12 mouse cellular contexts compared by ENCODE assay signal in genomic region chr2:128747433-128748028, GRCm38 (mm10). TPM values are rescaled to one million over a fixed set of nuclear protein-coding genes. Genes with fewer than 3 reads are reported as not detected.
DNase-seq lines count a peak whose midpoint lies in the region; ATAC-seq and TF ChIP-seq lines count a peak whose summit lies in the region.
"Had no signal": no experiment of that assay in that cellular context is flagged by ENCODE, and none has a peak within 500 bp of the region (broad histone marks: within the 10 kb centered on the region; RNA-seq: fewer than 3 reads in every experiment).

No protein-coding gene starts in this region.

- no peak overlapping the region for H3K4me2 ChIP-seq in limb, embryonic 13.5 days (replicated peaks)
- H3K4me2 ChIP-seq in stomach, postnatal 0 days (replicated peaks; ENCODE audit: low read depth): no peak overlapping the region; the same call in 1 of the 2 replicates
- H3K4me2 ChIP-seq in forebrain, postnatal 0 days (ENCODE audit: low read depth): no peak overlapping the region
- H3K4me2 ChIP-seq: forebrain, embryonic 15.5 days; neural tube, embryonic 13.5 days had no signal

- no peaks in the 10 kb centered on the region for H3K36me3 ChIP-seq in testis, adult 2 months (ENCODE audit: control insufficient read depth, insufficient read depth, low read length)
- H3K36me3 ChIP-seq in limb, embryonic 13.5 days: peaks cover 40% of the 10 kb centered on the region
- no peaks in the 10 kb centered on the region for H3K36me3 ChIP-seq in stomach, postnatal 0 days (ENCODE audit: control insufficient read depth, insufficient read depth, low read length)
- no peaks in the 10 kb centered on the region for H3K36me3 ChIP-seq in forebrain, postnatal 0 days (ENCODE audit: insufficient read depth)
- H3K36me3 ChIP-seq: forebrain, embryonic 15.5 days; neural tube, embryonic 13.5 days had no signal

- peaks cover 9% of the 10 kb centered on the region for H3K4me1 ChIP-seq in testis, adult 2 months (ENCODE audit: control insufficient read depth, insufficient read depth, low read length)
- peaks cover 45% of the 10 kb centered on the region for H3K4me1 ChIP-seq in limb, embryonic 13.5 days
- peaks cover 7% of the 10 kb centered on the region; the same call in 1 of the 2 replicates for H3K4me1 ChIP-seq in stomach, postnatal 0 days (replicated peaks; ENCODE audit: control insufficient read depth, insufficient read depth)
- no peaks in the 10 kb centered on the region for H3K4me1 ChIP-seq in forebrain, postnatal 0 days (ENCODE audit: insufficient read depth)
- H3K4me1 ChIP-seq: forebrain, embryonic 15.5 days; neural tube, embryonic 13.5 days had no signal

- TF ChIP-seq POLR2A in testis, adult 2 months (IDR thresholded peaks at IDR 0.05; ENCODE audit: control insufficient read depth, low read depth, low read length): no peak

- no peak overlapping the region for H3K9ac ChIP-seq in limb, embryonic 13.5 days
- H3K9ac ChIP-seq in stomach, postnatal 0 days (ENCODE audit: low read length): no peak overlapping the region
- no peak overlapping the region for H3K9ac ChIP-seq in forebrain, postnatal 0 days
- H3K9ac ChIP-seq: forebrain, embryonic 15.5 days; neural tube, embryonic 13.5 days had no signal

- TF ChIP-seq EP300 in stomach, postnatal 0 days (optimal IDR thresholded peaks at IDR 0.05): no peak

- peak overlapping the region; percentile 41; the same call in 1 of the 2 replicates for H3K27ac ChIP-seq in testis, adult 2 months (ENCODE audit: control insufficient read depth, insufficient read depth, low read depth, low read length)
- peak overlapping the region; percentile 70; the same call in 1 of the 2 replicates for H3K27ac ChIP-seq in limb, embryonic 13.5 days
- H3K27ac ChIP-seq in stomach, postnatal 0 days (replicated peaks): peak overlapping the region; percentile 80
- H3K27ac ChIP-seq in forebrain, postnatal 0 days (ENCODE audit: low read depth, low read length): no peak overlapping the region
- H3K27ac ChIP-seq: forebrain, embryonic 15.5 days; neural tube, embryonic 13.5 days had no signal

- H3K27me3 ChIP-seq in testis, adult 2 months (ENCODE audit: control insufficient read depth, insufficient read depth, low read length): no peaks in the 10 kb centered on the region
- H3K27me3 ChIP-seq in limb, embryonic 13.5 days: no peaks in the 10 kb centered on the region
- no peaks in the 10 kb centered on the region for H3K27me3 ChIP-seq in stomach, postnatal 0 days (ENCODE audit: control insufficient read depth, insufficient read depth, low read length)
- no peaks in the 10 kb centered on the region for H3K27me3 ChIP-seq in forebrain, postnatal 0 days (ENCODE audit: insufficient read depth, low read length)
- H3K27me3 ChIP-seq: forebrain, embryonic 15.5 days; neural tube, embryonic 13.5 days had no signal

- peak; percentile 96 for DNase-seq in heart, adult 11 months
- DNase-seq in heart, postnatal 25 days (ENCODE audit: low spot score): no peak
- no peak for DNase-seq in testis, postnatal 10 days (ENCODE audit: low spot score)
- DNase-seq in stomach, postnatal 0 days (ENCODE audit: low spot score): no peak
- DNase-seq in cerebellum, adult 18-20 months: no peak
- DNase-seq in forebrain, postnatal 0 days: no peak
- DNase-seq: cerebellum, adult 9-11 months; spleen, adult 18-20 months had no signal

- TF ChIP-seq CTCF in testis, adult 2 months (IDR thresholded peaks at IDR 0.05; ENCODE audit: control insufficient read depth, insufficient read depth, insufficient replicate concordance, low read depth, low read length): no peak
- no peak for TF ChIP-seq CTCF in stomach, postnatal 0 days (IDR thresholded peaks at IDR 0.05; ENCODE audit: low read depth)
- no peak for TF ChIP-seq CTCF in forebrain, postnatal 0 days (IDR thresholded peaks at IDR 0.05; ENCODE audit: low read depth)

- ATAC-seq in limb, embryonic 13.5 days (ENCODE audit: low FRiP score, low read depth): no peak
- ATAC-seq in stomach, postnatal 0 days (ENCODE audit: low FRiP score, low TSS enrichment): no peak
- ATAC-seq in forebrain, postnatal 0 days: no peak
- ATAC-seq: forebrain, embryonic 15.5 days had no signal

- WGBS in limb, embryonic 13.5 days: 70% methylated on average over 8 of the region's 8 CpGs
- WGBS in stomach, postnatal 0 days: 58% methylated on average over 8 of the region's 8 CpGs
- 84% methylated on average over 8 of the region's 8 CpGs for WGBS in forebrain, postnatal 0 days

- intact Hi-C loops in heart, postnatal 25 days (cut with DNase I): no loop called here

- H3K4me3 ChIP-seq in testis, adult 2 months (ENCODE audit: control insufficient read depth, low read depth, low read length): no peak overlapping the region
- H3K4me3 ChIP-seq in limb, embryonic 13.5 days: no peak overlapping the region
- no peak overlapping the region for H3K4me3 ChIP-seq in stomach, postnatal 0 days (ENCODE audit: low read depth, low read length)
- no peak overlapping the region for H3K4me3 ChIP-seq in forebrain, postnatal 0 days (ENCODE audit: low read depth, low read length)
- H3K4me3 ChIP-seq: forebrain, embryonic 15.5 days; neural tube, embryonic 13.5 days had no signal

- no peaks in the 10 kb centered on the region for H3K9me3 ChIP-seq in limb, embryonic 13.5 days
- no peaks in the 10 kb centered on the region for H3K9me3 ChIP-seq in stomach, postnatal 0 days (ENCODE audit: control insufficient read depth, low read length)
- H3K9me3 ChIP-seq in forebrain, postnatal 0 days (ENCODE audit: low read length): no peaks in the 10 kb centered on the region
- H3K9me3 ChIP-seq: forebrain, embryonic 15.5 days; neural tube, embryonic 13.5 days had no signal

RNA-seq across cellular contexts. Expression of gene Mertk, which starts 48.8 kb away (rescaled TPM):
- total RNA-seq in heart, postnatal 25 days (2021): 1 to 10 TPM; 4.0 to 5.0 TPM
- polyA plus RNA-seq in testis, adult 2 months (2012; rRNA removed): 1.8 and 2.2 TPM in 2 replicates
- 13.1 and 15.6 TPM in 2 replicates for polyA plus RNA-seq in limb, embryonic 13.5 days (2015; fragmentation: Nextera tagmentation; extraction: Ambion mirVana)
- polyA plus RNA-seq in stomach, postnatal 0 days (2015; fragmentation: Nextera tagmentation; extraction: Ambion mirVana): 1.4 and 1.6 TPM in 2 replicates
- total RNA-seq in forebrain, postnatal 0 days (2014; rRNA removed): 4.0 and 6.1 TPM in 2 replicates
- polyA plus RNA-seq in forebrain, postnatal 0 days (2015; fragmentation: Nextera tagmentation; extraction: Ambion mirVana): 0.78 and 1.7 TPM in 2 replicates
